Mouse (Mus musculus): ENCODE data around the gene Orm3.

The Orm3 gene

DNA sequence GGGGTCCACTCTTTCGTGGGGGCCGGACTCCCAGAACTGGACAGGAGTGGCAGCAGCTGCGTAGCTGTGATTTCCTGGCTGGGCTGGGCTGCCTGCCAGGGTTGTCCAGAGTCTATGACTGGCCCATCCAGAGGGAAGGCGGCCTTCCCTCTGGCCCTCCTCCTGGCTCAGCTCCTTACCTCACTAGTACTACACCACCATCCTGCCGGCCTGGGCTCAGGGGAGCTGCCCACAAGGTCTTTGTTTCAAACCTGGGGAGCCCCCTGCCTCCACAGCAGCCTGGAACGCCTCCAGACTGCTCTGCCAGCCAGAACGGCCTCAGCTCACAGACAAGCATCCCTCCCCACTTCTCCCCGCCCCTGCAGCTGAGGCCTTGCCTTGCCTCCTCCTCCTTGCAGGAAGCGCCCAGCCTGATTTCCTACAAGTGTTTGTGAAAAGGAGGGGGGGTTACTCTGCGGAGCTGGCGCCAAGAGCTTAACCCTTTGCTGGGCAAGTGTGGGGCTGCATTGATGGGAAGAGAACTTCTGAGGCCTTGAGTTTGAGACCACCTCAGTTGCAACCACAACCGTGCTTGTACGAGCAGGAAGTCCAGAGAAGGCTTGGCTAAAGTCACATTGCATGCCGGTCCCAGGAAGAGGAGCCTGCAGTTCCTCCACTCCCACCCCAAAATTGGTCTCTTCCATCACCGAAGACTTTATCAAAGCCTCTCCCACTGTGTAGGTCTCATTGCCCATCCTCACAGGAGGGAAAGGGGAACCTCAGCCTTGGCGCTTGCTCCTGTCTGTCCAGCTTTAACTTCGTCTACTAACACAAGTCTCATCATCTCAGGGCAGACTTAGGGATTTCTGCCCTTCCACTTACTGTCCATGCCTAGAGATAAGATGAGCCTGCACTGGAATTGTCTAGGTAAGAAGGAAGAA, 47.3 kb downstream of the Orm3 start, which contains the start of gene Akna:
Gene Akna, minus strand, starts transcription at position 315 of the 920 bp plus-strand sequence.
- DNase-seq = peak; percentile 83 to 90

DNA sequence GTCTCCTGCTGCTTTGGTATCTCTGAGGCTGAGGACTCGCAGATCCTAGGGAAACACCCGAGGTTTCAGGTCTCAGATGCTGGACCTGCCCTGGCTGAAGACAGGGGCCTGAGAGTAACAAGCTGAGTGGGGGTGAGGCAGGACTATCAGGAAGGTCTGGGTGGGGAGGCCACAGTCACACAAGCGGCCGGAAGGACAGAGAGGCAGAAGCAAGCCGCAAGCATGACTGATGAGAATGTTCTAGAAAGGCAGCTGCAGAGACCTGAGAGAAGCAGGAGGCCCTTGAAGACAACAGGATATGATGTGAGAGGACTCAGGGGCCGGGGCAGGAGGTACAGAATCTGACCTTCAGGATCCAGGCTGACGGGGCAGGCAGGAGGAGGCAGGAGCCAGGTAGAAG, 48.2 kb downstream of the Orm3 start:
- peak; percentile 68 to 78 for DNase-seq

DNA sequence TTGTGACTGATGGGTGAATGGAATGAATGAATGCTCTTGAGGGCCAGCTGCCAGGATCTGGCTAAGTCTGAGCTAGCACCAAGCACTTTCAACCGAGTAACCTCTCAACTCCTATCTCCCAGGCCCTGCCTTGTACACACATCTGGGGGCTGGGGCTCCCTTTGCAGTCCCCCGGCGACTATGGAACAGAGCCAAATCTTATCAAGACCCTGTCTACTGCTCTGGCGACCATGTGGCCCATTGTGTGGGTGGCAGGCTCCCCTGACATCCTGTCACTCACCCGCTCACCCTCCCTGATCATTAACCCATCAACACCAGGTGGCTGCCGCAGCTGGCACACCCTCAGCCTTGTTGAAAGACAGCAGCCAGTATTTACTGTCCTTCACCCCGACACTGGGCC, 49.1 kb downstream of the Orm3 start:
- peak; percentile 65 to 78 for DNase-seq

DNA sequence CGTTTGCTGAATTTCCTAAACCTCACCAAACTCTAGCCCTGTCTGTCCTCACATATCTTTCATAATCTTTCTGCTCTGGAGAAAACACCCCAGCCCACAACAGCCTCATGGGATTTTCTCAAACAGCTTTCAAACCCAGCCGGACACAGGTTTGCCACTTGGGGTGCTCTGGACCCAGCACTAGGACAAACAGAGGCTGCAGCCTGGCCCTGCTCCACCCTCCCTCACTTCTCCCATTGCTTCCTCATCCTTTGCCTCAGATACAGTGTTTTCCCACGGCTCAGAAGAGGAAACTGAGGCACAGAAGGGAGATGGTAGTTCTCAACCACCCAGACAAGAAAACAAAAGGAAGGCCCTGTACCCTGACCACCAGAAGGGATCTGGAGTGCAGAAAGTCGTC, 49.7 kb downstream of the Orm3 start:
- no peak for DNase-seq

DNA sequence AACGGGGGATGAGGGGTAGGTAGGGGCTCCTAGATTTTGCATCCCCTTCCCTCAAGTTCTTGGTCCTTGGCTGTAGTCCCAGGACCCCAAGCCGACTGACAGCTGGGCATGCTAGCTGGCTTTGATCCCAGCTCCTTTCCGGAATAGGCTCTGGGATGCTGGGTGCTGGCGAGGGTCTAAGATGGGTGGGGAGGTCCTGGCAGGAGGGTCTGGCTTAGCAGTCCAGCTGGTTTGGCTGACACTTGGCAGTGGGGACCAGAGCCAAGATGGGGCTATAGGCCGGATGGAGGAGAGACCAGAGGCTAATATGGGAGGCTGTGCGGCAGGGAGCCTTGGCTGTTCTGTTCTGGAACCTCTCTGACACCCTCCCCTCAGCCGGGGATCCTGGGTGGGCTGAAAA, 52.3 kb downstream of the Orm3 start:
- DNase-seq = no peak

DNA sequence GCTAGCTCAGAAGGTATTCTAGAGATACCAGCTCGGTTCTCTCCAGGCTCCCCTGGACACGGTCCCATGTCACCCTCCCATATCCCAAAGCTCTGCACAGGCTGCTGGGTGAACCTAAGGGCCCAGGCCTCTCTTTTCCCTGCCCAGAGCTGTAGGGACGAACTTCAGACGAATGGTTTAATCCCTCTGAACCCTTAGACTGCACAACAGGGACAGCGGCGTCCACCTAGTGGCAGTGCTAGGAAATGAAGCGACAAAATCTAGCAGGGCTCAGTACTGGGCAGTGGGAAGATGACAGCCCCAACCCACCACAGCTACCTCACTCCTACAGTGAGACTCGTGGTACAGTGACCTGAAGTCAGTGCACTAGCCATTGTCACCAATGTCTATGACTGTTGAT, 52.7 kb downstream of the Orm3 start:
- peak; percentile 73 to 75 for DNase-seq
